Mouse (Mus musculus): ENCODE data around the gene Cfap65. TPM values are rescaled to one million over a fixed set of nuclear protein-coding genes. Genes with fewer than 3 reads are reported as not detected.

Gene Cfap65
- polyA plus RNA-seq, 1 experiment from 2014 or later = not detected

DNA sequence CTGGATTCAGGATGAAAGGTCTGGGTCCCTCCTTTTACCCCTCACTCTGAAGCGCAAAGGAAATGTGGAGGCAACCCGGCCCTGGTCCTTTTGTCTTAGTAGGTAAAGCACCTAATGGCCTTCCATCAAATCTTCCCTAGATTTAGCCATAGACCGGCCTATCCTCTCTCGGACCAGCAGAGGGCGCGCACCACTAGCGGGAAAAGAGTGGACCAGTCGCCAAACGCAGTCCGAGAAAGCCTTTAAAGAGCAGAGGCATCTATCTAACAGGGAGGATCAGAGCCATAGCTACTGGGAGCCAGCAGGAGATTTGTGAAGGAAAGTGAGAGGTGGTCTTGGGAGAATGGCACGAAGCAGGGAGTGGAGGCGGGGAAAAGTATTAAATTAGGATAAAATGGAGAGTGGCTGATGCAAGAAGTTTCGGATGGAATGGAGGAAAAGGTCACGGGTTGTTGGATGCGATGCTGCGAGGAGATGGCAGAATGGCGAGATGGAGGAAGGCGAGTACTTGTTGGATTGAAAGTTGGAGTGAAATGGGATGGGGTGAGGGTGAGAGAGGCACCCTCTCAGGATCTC is 54.5 kb downstream of the Cfap65 start:
- no peaks in the 10 kb centered on the region for H3K79me2 ChIP-seq (ENCODE audit: inconsistent target)
- no peaks in the 10 kb centered on the region for H3K36me3 ChIP-seq (ENCODE audit: inconsistent target)
- WGBS (ENCODE audit: missing documents) = 3% methylated on average over 12 of the region's 18 CpGs
- no peak overlapping the region for H3K27ac ChIP-seq
- no peak overlapping the region for H3K4me3 ChIP-seq (ENCODE audit: inconsistent target)

GRCm38 (mm10) chr1:74877199-74877598 is 58.2 kb downstream of the Cfap65 start:
- H3K4me3 ChIP-seq (ENCODE audit: inconsistent target) = no peak overlapping the region
- 35% methylated on average over 3 of the region's 3 CpGs for WGBS (ENCODE audit: missing documents)
- no peak overlapping the region for H3K27ac ChIP-seq
- no peaks in the 10 kb centered on the region for H3K36me3 ChIP-seq (ENCODE audit: inconsistent target)
- no peaks in the 10 kb centered on the region for H3K79me2 ChIP-seq (ENCODE audit: inconsistent target)

- no peaks in the 10 kb centered on the region for H3K79me2 ChIP-seq (ENCODE audit: inconsistent target)
- H3K27ac ChIP-seq = no peak overlapping the region
- 20% methylated on average over 2 of the region's 2 CpGs for WGBS (ENCODE audit: missing documents)
- no peak overlapping the region for H3K4me3 ChIP-seq (ENCODE audit: inconsistent target)
- H3K36me3 ChIP-seq (ENCODE audit: inconsistent target) = no peaks in the 10 kb centered on the region
These were observed 63.2 kb downstream of the Cfap65 start for GRCm38 (mm10) chr1:74872218-74872617.

DNA sequence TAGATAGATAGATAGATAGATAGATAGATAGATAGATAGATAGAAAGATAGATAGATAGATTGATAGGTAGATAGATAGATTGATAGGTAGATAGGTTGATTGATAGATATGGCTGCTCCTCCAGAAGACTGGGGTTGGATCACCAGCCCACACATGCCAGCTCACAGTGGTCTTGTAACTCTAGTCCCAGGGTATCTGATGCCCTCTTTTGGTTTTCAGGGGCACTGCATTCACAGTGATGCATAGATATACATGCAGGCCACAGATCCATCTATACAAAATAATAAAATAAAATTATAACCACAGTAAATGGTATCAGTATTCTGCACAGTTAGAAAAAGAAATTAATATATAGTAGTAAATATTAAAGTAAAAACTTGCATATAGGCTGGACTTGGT is 73.6 kb downstream of the Cfap65 start:
- no peak overlapping the region for H3K27ac ChIP-seq

GRCm38 (mm10) chr1:74859223-74859984 is 76.0 kb downstream of the Cfap65 start:
- H3K27ac ChIP-seq = no peak overlapping the region
- WGBS (ENCODE audit: missing documents) = 31% methylated on average over 6 of the region's 6 CpGs
- H3K36me3 ChIP-seq (ENCODE audit: inconsistent target) = no peaks in the 10 kb centered on the region
- no peaks in the 10 kb centered on the region for H3K79me2 ChIP-seq (ENCODE audit: inconsistent target)
- H3K4me3 ChIP-seq (ENCODE audit: inconsistent target) = no peak overlapping the region

More for the DNA sequence above, 73.6 kb downstream of the Cfap65 start:
- no peaks in the 10 kb centered on the region for H3K79me2 ChIP-seq (ENCODE audit: inconsistent target)
- H3K36me3 ChIP-seq (ENCODE audit: inconsistent target) = no peaks in the 10 kb centered on the region
- H3K4me3 ChIP-seq (ENCODE audit: inconsistent target) = no peak overlapping the region

DNA sequence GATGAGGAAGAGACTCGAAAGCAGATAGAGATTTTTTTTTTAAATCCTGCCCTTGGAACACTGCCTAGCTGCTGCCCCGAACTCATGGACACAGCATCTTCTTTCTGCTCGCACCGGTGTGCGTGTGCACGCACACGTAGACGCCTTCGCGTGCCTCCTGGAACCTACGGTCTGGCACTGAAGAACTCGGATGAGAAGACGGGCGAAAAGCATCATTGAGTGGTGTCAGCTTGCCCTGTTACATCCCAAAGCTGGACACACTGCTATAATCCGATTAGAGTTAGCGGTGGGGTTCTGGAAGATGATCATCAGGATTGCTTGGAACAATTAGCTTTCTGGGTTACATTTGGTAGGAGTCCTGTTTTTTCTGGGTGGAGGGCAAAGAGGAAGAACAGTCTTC is 76.6 kb downstream of the Cfap65 start:
- 12% methylated on average over 16 of the region's 16 CpGs for WGBS (ENCODE audit: missing documents)
- H3K4me3 ChIP-seq (ENCODE audit: inconsistent target) = no peak overlapping the region

DNA sequence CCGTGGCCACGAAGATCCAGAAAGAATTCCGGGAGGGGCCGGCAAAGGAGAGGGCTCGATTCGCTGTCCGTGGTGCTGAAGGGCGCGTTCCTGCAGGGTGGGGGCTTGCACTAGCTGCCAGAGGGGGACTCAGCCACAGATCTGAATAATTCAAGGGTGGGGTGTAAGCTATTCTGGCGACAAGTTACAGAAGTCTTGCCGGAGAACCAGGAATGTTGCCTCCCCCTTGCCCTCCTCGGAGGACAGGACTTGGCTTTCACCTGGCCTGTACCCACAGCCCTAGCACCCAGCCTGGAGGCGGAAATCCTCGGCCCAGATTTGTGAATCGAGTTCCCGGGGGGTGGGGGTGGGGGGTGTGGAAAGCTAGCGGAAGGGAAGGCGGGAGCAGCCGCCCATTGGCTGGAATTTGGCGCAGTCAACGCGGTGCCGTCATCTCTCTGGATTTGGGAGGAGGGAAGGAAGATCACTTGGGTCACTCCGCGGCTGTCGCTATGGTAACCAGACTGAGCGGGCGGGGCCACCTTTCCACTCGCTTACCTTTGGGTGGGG is 77.2 kb downstream of the Cfap65 start:
- 3% methylated on average over 29 of the region's 29 CpGs for WGBS (ENCODE audit: missing documents)

More for the DNA sequence above, 76.6 kb downstream of the Cfap65 start:
- Histone ChIP-seq H3K79me2 (ENCODE audit: inconsistent target) (no peaks in the 10 kb centered on the region), H3K36me3 (ENCODE audit: inconsistent target) (no peaks in the 10 kb centered on the region), H3K27ac (no peak overlapping the region)

DNA sequence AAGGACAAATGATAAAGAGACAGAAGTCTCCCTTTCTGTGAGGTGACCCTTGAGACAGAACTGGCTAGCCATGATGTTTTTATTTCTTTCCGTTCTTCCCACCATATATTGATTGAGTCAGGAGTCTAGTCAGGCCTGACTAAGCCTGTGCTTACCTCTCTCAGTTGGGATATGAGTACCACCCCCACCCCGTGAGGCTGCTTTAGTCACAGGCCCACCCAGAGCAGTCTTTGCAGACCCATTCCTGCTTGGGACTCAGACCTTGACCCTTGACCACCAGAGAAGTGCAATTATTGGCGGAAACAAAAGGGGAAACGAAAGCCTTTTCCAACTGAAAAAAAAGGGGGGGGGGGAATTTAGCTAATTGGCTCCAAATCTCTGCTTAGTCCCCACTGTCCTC is 77.7 kb downstream of the Cfap65 start:
- 18% methylated on average over 4 of the region's 4 CpGs for WGBS (ENCODE audit: missing documents)
- H3K4me3 ChIP-seq (ENCODE audit: inconsistent target) = no peak overlapping the region
- H3K79me2 ChIP-seq (ENCODE audit: inconsistent target) = no peaks in the 10 kb centered on the region
- no peaks in the 10 kb centered on the region for H3K36me3 ChIP-seq (ENCODE audit: inconsistent target)
- no peak overlapping the region for H3K27ac ChIP-seq

More for the DNA sequence above, 77.2 kb downstream of the Cfap65 start:
- Histone ChIP-seq H3K79me2 (ENCODE audit: inconsistent target) (no peaks in the 10 kb centered on the region), H3K27ac (no peak overlapping the region), H3K36me3 (ENCODE audit: inconsistent target) (no peaks in the 10 kb centered on the region), H3K4me3 (ENCODE audit: inconsistent target) (no peak overlapping the region)

DNA sequence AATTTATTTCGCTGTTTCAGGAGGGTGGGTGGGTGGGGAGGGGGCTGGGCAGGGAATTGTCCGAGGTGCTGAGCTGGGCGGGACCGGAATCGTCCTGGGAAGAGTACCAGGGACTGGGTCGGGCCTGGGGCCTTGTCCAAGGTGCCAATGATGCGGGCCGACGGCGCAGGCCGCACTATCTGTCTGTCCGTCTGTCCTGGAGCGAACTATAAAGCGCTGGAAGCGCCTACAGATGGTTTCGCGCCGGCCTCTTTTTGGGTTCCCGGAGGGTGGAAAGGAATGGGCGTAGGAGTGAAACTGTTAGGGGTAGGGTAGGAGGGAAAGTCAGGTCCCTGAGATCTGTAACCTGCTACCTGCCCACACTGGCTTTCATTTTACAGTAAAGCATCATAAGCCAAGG is 78.2 kb downstream of the Cfap65 start:
- Histone ChIP-seq H3K79me2 (ENCODE audit: inconsistent target) (no peaks in the 10 kb centered on the region), H3K27ac (no peak overlapping the region), H3K4me3 (ENCODE audit: inconsistent target) (no peak overlapping the region), H3K36me3 (ENCODE audit: inconsistent target) (no peaks in the 10 kb centered on the region)
- WGBS (ENCODE audit: missing documents) = 9% methylated on average over 20 of the region's 20 CpGs

GRCm38 (mm10) chr1:74856791-74857190 is 78.6 kb downstream of the Cfap65 start:
- Histone ChIP-seq H3K36me3 (ENCODE audit: inconsistent target) (no peaks in the 10 kb centered on the region), H3K27ac (no peak overlapping the region), H3K79me2 (ENCODE audit: inconsistent target) (no peaks in the 10 kb centered on the region), H3K4me3 (ENCODE audit: inconsistent target) (no peak overlapping the region)
- WGBS (ENCODE audit: missing documents) = 6% methylated on average over 7 of the region's 7 CpGs

GRCm38 (mm10) chr1:74856439-74856720 is 79.0 kb downstream of the Cfap65 start:
- H3K79me2 ChIP-seq (ENCODE audit: inconsistent target) = no peaks in the 10 kb centered on the region
- H3K27ac ChIP-seq = no peak overlapping the region
- 9% methylated on average over 11 of the region's 11 CpGs for WGBS (ENCODE audit: missing documents)
- no peaks in the 10 kb centered on the region for H3K36me3 ChIP-seq (ENCODE audit: inconsistent target)
- no peak overlapping the region for H3K4me3 ChIP-seq (ENCODE audit: inconsistent target)

- Histone ChIP-seq H3K36me3 (ENCODE audit: inconsistent target) (no peaks in the 10 kb centered on the region), H3K79me2 (ENCODE audit: inconsistent target) (no peaks in the 10 kb centered on the region), H3K27ac (no peak overlapping the region), H3K4me3 (ENCODE audit: inconsistent target) (no peak overlapping the region)
- WGBS (ENCODE audit: missing documents) = 4% methylated on average over 68 of the region's 74 CpGs
These were observed 79.6 kb downstream of the Cfap65 start for GRCm38 (mm10) chr1:74855651-74856438.

DNA sequence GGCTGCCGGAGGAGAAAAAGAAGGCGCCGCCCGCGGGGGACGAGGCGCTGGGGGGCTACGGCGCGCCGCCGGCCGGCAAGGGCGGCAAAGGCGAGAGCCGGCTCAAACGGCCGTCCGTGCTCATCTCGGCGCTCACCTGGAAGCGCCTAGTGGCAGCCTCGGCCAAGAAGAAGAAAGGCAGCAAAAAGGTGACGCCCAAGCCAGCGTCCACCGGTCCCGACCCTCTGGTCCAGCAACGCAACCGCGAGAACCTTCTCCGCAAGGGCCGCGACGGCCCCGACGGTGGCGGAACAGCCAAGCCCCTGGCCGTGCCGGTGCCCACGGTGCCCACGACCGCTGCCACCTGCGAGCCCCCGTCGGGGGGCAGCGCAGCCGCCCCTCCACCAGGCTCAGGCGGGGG is 80.2 kb downstream of the Cfap65 start:
- Histone ChIP-seq H3K79me2 (ENCODE audit: inconsistent target) (no peaks in the 10 kb centered on the region), H3K27ac (no peak overlapping the region), H3K36me3 (ENCODE audit: inconsistent target) (no peaks in the 10 kb centered on the region), H3K4me3 (ENCODE audit: inconsistent target) (no peak overlapping the region)
- 3% methylated on average over 34 of the region's 48 CpGs for WGBS (ENCODE audit: missing documents)

DNA sequence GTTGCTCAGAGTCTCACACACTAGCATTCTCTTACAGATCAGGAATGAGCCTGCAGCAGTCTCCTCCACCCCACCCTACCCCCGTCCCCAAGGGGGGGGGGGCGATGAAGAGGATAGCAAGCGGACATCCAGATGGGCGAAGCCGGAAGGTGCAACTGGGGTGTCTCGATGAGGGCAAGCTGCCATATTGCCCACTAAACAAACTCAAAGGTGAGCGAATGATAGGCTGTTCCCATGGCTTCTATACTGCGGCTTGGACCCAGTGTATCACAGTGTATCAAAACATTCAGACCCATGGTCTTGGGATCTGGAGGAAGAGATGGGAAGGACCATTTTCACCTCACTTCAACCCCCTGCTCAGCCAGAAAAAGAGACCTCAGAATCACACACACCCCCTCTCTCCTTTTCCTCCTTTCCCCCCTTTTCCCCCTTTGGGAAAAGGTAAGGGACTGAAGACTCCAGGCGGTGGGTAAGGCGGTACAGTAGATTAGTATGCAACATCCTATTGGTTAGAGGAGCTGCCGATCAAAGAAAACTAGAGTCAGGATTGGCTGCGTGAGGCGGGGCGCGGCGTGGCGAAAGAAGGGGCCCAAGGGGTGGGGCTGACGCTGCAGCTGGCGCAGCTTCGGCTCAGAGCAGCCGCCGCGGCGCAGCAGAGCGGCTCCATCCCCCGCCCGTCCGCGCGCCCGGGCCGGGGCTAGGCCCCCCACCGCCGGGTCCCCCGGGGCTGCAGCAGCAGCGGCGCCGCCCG is 80.9 kb downstream of the Cfap65 start, which contains the start of gene Cdk5r2:
Gene Cdk5r2 (plus strand): TSS at position 629 of the 751 bp plus-strand sequence.
- Histone ChIP-seq H3K79me2 (ENCODE audit: inconsistent target) (no peaks in the 10 kb centered on the region), H3K4me3 (ENCODE audit: inconsistent target) (no peak within 1 kb of the TSS), H3K36me3 (ENCODE audit: inconsistent target) (no peaks in the 10 kb centered on the region), H3K27ac (no peak within 1 kb of the TSS)
- 5% methylated on average over 39 of the region's 39 CpGs for WGBS (ENCODE audit: missing documents)

Measured in macrophage (primary cell).